Mouse (Mus musculus) v-Abl transformed pro-B cells (cell line): Measurements from ENCODE around the gene Mindy4.

Source experiments
- in situ Hi-C, 2 experiments: fragments of 400-800 bp; cut with MboI; formaldehyde crosslinking; loops; one replicate each; pipeline ENCODE4 v1.15.1; 2025; ENCODE audit not compliant: unreplicated experiment in 2 of 2

Gene Mindy4

GRCm38 (mm10) chr6:55356976-55357635 is 153.9 kb downstream of the Mindy4 start:
- in situ Hi-C loops, result no loop called here

GRCm38 (mm10) chr6:55357636-55358031 is 154.5 kb downstream of the Mindy4 start:
- in situ Hi-C loops, result no loop called here

- in situ Hi-C loops, result no loop called here
Observed at GRCm38 (mm10) chr6:55358731-55359143, 155.6 kb downstream of the Mindy4 start.

- in situ Hi-C loops, result no loop called here
Observed at GRCm38 (mm10) chr6:55362663-55363062, 159.5 kb downstream of the Mindy4 start.

GRCm38 (mm10) chr6:55367126-55367525 is 163.9 kb downstream of the Mindy4 start:
- in situ Hi-C loops, result no loop called here
